Mouse (Mus musculus) retina, embryonic 14.5 days (tissue): ENCODE measurements around the gene Ube2cbp.
A peak's percentile ranks its signal among the peaks of the same experiment; 100 is the strongest.

ENCODE experiments used
- DNase-seq: peaks from one replicate; pipeline ENCODE4 v3.0.0-alpha.2; 2015; ENCODE audit warnings: low spot score

Gene Ube2cbp

DNA sequence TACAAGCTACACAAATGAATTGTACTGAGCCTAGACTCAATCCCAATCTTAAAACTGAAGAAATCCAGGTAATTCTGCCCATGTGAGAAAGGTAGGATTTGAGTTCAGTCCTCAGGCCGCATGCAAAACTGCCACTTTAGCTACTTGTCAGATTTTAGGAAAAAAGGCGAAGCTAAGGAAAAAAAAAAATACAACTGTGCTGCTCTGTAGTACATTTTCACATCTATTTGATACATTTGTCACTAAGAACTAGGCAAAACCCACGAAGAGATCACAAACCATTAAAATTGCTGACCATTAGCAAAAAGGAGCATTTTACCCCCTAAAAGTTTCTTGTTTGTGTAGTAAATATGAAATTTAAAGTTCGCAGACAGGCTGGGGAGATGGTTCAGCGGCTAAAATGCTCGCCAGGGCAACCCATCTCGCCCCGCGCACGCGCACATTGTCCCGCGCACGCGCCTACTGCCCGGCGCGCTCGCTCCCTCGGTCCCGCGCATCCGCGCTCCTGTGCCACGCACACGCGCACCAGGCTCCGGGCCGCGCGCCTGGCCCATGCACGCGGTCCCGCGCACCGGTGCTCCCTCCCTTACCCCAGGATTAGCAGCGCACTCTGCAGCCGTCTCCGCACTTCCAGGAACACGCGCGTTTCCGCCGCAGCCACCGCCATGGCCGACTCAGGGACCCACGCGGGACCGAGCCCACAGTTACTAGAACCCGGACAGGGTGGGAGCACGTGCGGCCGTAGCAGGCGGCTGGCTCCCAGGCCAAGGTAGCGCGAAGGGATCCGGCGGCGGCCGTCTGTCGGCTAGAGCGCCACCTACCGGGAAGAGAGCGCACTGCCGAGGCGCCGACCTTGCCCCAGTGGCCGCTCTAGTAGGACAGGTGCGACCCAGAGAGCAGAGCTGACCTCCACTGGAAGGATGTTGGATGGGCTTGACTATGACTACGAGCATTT lies at the start of gene Ube2cbp:
Ube2cbp (minus strand) TSS at position 800 of the 955 bp plus-strand sequence.
- peak; percentile 91 for DNase-seq

DNA sequence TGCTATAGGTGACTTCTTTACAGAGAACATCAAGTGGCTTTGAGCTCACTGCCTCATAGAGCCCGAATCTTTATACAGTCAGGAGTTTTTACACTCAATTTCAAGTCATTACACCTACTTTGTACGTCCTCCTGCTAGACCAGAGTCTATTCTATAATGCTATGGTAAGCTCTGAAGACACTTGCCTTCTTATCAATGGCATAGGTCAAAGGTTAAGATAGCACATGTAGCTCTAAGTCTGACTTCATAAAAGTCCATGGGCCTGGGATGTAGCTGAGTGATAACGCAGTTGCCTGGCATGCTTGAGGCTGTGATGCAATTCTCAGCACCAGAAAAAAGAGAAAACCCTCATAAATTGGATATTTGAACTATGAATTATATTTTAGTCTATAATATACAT lies 49.6 kb upstream of the Ube2cbp start:
- no peak for DNase-seq

DNA sequence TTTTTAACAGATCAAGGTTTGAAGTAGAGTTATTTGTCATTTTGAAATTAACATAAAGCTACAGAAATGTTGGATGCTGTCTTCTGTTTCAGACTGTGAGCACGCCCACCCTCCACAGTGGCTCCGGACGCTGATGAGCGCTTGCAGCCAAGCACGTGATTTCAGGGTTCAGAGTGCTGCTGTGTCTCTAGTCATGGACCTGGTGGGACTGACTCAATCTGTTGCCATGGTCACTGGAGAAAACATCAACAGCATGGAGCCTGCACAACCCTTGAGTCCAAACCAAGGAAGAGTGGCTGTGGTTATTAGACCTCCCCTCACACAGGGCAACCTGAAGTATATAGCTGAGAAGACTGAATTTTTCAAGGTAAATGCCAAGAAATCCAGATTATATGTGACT lies 49.0 kb upstream of the Ube2cbp start:
- no peak for DNase-seq

DNA sequence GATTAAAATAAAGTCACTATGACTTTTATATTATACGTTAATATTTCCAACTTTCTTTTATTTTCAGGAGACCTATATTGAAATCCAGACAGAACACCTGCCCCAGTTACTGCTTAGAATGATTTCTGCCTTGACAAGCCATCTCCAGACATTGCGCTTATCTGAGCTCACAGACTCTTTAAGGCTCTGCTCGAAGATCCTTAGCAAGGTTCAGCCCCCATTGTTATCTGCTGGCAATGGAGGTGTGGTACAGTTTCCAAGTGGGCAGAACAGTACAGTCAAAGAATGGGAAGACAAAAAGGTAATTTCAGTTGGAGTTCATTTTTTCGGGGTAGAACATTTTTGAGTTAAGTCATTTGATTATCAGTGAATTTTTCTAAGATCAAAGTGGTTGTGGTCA lies 42.7 kb upstream of the Ube2cbp start:
- no peak for DNase-seq

DNA sequence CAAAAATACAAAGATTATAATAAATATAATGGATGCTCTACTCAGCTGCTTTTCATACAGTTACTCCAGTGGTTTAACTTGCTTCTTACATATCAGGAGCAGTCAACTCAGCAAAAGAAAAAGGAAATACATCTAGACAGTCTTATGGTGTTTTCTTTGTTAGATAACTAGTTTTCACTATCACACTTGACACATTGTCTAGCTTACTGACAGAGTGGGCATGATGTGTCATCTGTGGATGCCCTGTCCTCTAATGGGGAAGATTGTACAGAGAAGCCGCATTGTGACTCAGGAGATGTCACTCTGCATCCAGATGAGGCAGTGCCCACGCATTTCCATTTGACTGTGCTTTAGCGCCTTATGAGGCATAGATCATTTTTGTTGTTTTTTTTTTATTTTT lies 34.3 kb upstream of the Ube2cbp start:
- DNase-seq, result no peak

DNA sequence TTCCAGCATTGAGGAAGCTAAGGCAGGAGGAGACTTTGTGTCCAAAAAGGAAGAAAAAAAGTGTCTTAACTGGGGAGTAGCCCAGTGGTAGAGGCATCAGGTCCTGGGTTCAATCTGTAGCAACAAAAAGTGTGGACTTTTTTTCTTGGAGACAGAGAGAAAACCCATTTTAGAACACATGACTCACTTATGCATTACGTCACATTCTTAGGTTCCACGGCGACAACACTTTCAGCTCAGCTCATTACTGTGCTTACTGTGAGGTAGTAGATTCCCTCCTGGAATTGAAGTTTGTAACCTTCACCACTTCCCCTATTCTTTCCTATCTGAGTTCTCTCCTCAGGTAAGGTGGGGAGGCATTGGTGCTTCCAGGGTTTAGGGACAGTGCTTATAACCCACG lies 31.5 kb upstream of the Ube2cbp start:
- no peak for DNase-seq

DNA sequence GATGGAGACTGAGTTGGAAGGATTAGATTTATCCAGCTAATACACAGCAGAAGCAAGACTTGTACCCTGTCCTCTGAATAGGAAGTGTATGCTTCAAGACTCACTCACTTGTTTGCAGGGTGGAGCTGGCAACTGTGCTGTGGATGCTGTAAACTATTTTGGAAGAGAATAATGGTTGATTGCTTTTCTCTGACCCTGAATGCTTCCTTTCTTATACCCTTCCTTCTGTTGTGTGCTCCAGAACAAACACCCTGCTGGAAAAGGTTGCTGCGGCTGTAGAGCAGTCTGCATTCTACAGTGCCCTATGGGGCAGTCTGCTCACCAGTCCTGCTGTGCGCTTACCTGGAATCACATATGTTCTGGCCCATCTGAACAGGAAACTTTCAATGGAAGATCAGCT lies 27.0 kb upstream of the Ube2cbp start:
- no peak for DNase-seq

DNA sequence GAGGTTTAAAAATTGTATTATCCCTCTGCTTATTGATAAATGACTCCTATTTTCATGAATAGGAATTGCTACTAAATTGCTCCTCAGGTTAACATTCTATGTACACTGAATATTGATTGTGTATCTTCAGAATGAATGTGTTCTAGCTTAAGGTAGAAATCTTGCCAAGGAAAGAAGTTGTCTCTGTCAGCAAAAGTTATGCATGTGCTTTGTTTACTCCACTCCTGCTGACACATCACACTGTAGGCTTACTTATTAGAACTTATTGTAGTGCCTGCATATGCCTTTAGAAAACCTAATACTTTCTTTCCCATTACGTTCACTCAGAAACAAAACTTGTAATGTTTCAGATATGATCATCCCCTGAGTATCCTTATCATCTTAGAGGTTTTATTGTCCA lies 17.5 kb upstream of the Ube2cbp start:
- DNase-seq, result no peak

DNA sequence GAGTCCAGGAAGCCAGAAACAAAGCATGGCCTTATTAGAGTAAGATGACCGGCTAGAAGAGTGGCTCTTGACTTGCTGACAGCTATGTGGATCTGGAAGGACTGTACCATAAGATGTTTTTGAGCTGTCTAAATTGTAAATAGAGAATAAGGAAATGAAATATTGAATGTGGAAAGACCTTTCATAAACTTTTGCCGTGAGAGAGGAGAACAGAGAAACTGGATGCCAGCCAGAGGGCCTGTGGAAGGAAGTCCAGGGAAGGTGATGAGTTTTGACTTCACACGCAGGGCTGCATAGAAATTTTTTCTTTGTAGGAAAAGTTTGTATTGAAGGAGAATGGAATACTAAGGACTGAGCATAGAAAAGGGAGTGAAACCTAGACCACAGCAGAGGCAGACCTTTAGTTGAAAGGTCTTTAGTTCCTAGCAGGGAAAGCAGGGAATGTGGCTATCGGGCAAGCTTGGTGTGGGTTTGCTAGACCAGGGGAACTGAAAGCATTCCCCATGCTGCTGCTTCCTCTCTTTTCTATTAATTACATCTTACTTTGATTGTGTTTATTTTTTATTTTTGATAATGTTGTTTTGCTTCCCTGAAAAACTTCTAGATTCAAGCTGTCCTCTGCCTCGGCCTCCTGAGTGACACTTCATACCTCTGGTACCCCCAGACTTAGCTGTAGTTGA lies 13.8 kb upstream of the Ube2cbp start:
- no peak for DNase-seq

DNA sequence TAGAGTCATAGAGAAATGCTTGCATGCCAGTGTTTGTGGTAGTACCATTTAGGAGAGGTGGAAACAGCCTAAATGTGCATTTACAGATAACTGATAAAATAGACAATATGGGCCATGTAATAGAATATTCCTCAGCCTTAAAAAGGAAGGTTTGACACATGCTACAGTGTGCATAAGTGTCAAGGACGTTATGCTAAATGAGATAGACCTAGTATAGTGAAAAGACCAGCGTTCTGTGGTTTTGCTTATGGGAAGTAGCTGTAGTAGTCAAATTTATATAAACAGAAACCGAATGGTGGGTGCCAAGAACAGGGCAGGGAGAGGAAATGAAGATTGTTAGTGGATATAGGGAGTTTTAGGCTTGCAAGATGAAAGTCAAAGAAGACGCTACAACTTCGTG lies 12.0 kb upstream of the Ube2cbp start:
- DNase-seq, result no peak

DNA sequence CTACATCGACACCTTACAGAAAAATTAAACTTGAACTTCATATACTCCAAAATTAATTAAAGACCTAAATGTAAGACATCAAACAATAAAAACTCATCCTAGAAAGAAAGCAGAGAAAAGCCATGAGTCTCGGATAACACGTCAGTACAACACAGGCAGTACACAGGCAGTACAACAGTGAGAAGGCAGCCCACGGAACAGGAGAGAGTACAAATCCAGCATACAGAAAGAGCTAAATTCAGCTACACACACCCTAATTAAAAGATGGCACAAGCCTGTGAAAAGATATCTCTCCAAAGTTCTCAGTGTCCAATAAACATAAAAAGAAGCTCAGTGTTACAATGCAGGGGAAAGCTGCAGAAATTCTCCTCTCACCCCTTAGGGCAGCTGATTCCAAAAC lies 11.2 kb upstream of the Ube2cbp start:
- no peak for DNase-seq

DNA sequence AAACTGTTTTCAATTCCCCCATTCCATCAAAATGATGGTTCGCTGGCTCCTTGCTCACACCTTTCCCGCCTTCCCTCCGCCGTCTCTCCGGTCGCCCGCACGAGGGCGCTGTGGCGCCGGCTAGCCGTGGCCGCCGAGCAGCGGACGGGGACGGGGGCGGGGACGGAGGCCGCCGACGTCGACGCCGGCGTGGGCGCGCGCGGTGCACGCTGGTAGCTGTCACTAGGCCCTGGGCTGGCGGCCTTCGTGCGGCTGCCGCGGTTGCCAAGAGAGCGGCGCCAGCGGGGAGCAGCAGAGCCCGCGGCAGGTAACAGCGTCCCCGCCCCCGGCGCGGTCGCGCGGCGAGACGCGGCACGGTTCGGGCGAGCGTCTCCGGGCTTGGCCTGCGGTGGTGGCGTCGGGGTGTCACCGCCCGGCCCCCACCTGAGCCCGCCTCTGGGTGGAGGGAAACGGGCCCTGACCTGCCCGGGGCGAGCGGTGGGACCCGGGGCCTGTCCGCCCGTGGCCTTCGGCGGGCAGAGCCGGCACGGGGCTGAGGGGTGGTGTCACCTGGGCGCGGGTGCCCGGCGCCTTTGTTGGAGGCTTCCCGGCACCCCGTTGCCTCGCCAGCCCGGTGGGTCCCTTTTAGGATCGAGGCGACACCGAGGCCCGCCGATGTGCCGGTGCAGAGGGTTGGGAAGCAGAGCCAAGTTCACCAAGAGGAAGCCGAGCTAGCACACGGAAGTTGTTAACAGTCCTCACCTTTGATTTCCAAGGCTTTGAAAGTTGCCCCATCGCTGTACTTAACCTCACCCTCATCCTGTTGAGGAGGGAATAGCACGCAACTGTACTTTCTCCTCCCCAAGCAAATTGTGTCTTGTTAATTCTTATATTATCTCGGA lies 2.5 kb upstream of the Ube2cbp start, which contains the start of gene Dop1a:
Dop1a (plus strand) TSS at position 165 of the 881 bp plus-strand sequence.
- peak; percentile 94 for DNase-seq

DNA sequence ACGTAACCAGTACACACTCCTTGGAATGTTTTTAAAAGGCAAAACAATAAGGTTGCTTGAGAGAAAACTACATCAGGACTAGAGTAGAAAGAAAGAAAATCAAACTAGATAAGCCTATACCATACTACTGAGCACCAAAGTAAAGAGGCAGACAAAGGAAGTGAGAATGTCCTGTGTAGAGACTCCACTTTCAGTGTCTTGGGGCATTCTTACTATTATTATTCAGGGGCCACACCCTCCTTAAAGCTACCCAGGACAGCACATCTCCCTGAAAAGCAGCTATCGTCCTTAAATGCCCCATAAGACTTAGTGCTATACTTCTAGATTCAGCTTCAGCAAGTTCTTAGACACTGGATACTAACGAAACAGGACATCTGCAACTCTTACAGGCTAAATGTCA lies 11.1 kb downstream of the Ube2cbp start:
- no peak for DNase-seq

DNA sequence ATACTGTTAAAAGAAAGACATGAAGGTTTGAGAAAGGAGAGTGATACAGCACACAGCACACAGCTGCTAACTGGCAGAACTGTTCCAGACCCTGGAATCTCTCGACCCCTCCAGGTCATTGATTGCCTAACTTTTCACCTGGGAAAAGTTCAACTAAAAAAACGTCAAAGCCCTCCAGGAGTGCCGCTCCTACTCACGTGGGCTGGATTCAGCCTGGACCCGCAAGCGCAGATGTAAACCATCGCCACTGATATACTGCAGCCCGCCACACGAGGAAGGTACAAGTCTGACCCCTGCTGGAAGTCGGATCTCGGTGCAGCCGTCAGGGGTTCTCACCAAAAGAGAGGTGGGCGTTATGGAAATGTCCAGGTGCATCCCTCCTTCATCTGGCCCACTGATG lies 13.1 kb downstream of the Ube2cbp start:
- peak; percentile 82 for DNase-seq

DNA sequence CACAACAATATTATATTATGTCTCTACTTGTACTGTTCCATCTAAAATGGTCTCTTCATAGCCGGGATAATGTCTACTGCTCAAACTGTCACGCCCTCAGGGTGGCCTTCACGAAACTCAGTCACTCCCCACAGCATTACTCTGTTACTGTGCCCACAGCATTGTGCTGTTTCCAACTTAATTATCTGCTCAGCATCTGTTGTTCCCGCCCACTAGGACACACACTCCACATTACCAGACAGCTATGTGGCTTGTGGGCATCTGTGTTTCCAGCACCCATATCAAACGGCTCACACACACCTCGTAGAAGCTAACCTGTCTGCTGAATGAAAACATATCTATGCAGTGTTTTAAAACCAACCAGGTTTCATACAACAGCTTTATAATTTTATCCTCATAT lies 13.7 kb downstream of the Ube2cbp start:
- DNase-seq, result peak; percentile 23

DNA sequence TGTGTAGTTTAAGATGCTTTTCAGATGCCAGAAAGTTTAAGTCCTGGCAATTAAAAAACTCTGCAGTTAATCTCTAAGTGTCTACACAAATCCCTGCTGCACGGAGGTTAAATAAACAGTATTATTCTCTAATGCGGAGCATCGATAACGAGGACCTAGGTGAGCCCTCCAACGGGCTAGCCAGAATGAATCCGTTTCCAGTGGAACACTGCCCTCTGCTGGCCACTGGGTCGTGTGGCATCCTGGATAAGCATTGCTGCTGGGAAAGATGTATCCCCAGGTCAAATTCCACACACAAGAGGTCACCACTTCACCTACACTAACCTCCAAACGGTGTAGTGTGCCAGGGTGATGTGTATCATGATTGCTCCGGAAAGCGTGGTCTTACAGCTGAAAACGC lies 15.2 kb downstream of the Ube2cbp start:
- DNase-seq, result peak; percentile 94

DNA sequence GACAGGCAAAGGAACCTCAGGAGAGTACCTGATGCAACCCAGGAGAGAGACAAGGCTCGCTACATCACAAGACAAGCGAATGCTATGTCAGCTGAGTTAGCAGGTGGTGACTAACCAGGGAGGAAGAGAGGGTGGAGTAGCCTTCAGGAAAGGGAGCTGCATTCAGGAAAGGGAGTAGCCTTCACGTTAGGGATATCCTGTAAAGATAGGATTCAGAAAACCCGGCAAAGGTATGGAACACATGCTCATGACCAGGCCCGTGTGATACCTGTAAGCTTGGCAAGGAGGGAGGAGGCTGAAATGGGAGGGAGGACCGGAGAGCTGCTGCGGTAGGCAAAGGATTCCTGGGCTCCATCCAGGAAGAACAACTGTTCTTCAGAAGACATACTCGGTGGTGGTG lies 17.3 kb downstream of the Ube2cbp start:
- DNase-seq, result no peak

DNA sequence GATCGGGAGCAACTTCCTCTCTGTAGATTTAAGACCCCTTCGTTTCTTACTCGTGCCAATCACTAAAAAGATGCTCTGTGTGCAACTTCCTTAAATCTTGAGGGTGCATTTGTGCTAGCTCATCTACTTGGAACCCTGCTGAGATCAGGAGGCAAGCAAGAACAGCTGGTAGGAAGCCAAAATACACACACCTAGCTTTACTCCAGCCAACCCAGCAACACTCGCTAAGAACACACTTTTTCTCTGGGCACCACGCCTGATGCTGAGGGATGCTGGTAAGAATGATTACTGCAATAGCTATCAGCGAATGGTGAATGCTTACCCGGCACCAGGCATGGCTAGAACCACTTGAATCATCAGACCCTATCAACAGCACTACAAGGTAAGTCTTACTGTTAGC lies 17.9 kb downstream of the Ube2cbp start:
- DNase-seq, result no peak

DNA sequence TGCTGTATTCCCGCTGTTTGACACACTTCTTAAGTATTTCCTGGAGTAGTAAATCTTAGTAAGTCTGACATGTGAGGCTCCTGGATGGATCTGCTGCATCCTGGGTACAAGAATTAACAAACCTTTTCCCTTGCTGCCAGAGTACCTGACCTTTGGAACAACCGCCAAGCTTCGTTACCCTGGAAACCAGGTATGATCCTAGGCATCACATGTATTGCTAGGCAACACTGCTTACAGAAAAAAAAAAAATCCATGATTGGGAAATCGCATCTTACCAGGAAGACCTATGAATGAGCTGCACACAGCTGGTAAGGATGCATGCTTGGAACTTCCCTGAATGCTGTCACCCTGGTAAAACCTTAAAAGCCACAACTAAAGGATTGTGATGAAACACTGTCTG lies 22.5 kb downstream of the Ube2cbp start:
- DNase-seq, result no peak

DNA sequence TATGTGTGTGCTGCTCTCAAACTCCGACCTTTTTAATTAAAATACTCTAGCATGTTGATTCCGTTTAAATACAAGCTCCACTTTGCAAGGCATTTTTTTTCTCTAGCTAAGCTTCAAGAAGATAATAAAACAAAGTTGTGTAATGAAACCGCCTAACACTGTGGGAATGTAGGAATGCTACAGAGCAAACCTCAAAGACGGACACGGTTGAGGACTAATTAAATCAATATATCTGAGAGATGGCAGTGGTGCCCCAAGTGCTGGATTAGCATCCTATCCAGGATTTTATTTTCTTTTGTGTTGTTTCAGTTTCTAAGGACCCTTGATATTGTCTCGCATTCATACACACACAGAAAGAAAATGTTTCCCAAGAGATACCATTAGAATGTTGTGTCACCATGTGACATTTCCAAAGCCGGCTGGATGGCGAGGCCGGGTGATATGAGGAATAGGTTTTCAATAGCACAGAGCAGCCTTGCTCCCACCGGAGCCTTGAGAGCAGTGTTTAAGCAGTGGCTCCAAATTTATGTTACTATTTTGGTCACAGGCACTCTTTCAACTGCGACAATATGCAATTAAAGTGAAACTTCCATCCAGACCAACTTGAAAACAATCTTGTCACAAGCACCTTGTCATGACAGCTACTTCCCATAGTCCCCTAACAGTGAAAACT lies 26.3 kb downstream of the Ube2cbp start:
- no peak for DNase-seq

DNA sequence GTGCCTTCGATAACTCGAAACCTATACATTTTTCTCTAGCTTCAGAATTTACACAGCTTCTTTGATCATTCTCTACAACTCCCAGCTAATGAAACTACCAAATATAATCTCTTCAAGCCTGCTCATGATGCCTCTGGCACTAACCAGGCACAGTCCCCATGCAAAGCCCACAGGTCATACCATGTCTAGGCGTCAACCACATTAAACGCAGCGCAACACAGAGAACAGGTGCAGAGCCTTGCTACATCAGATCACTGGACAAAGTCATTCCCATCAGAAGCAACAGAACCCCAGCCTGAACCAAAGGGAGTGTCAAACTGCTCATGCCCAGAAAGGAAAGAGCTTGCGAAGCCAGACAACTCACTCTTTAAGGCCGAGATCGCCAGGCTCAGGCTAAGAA lies 28.1 kb downstream of the Ube2cbp start:
- no peak for DNase-seq

DNA sequence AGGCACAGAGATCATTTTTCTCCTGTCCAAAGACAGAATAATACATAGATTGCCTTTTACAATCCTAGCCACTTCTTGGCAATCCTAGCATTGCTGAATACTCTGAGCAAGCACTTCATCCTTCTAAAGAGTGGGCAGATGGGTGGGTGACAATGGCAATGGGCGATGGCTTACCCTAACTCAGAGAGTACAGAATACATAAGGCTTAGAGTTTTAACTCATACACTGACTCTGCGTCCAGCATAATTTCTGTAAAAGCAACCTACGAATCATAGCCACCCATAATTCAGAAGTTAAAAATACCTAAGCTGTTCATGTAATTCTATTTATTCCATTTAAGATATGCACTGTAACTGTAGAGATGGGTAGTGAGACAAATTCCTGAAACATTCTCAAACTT lies 29.2 kb downstream of the Ube2cbp start:
- DNase-seq, result no peak
